Mouse (Mus musculus): Measurements from ENCODE around the gene Casq2. TPM values are rescaled to one million over a fixed set of nuclear protein-coding genes. Genes with fewer than 3 reads are reported as not detected.

The Casq2 gene
- total RNA-seq (2021): 100 to 1,000 TPM; 579 to 657 TPM
- long read RNA-seq, experiment 1, transcript Casq2-201 (11 exons, 2,556 nt): major isoform, 811 of 864 reads
- long read RNA-seq, experiment 1, partial matches to known transcripts: 43 of 864 reads
- long read RNA-seq, experiment 1, other reads (novel, unspliced or antisense): 9 of 864 reads
- long read RNA-seq, experiment 2, transcript Casq2-201 (11 exons, 2,556 nt): major isoform, 1,065 of 1,136 reads
- long read RNA-seq, experiment 2, partial matches to known transcripts: 54 of 1,136 reads
- long read RNA-seq, experiment 2, other reads (novel, unspliced or antisense): 15 of 1,136 reads

- no peak for DNase-seq (ENCODE audit: low spot score in 2 of 2)
Measured at GRCm38 (mm10) chr3:102086283-102086682, at the start of gene Casq2. Gene Casq2 (plus strand): TSS chr3:102086415.

DNA sequence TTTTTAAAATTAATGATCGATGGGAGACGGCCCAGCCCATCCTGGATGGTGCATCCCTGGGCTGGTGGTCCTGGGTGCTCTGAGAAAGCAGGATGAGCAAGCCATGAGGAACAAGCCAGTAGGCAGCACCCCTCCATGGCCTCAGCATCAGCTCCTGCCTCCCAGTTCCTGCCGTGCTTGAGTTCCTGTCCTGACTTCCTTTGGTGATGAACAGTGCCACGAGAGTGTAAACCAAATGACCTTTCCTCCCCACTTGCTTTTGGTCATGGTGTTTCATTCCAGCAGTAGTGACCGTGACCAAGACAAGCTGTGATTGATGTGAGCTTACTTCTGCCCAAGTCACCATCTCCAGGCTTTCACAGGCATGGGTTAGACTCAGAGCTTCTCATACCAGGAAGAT is 48.4 kb upstream of the Casq2 start:
- DNase-seq (ENCODE audit: low spot score in 2 of 2): no peak

GRCm38 (mm10) chr3:102038608-102039007 is 47.6 kb upstream of the Casq2 start:
- no peak for DNase-seq (ENCODE audit: low spot score in 2 of 2)

- no peak for DNase-seq (ENCODE audit: low spot score in 2 of 2)
Measured at GRCm38 (mm10) chr3:102041632-102042031, 44.6 kb upstream of the Casq2 start.

- DNase-seq (ENCODE audit: low spot score in 2 of 2): no peak
Measured at GRCm38 (mm10) chr3:102045071-102045470, 41.1 kb upstream of the Casq2 start.

- DNase-seq (ENCODE audit: low spot score in 2 of 2): no peak
Measured at GRCm38 (mm10) chr3:102047532-102047931, 38.7 kb upstream of the Casq2 start.

- no peak for DNase-seq (ENCODE audit: low spot score in 2 of 2)
Measured at GRCm38 (mm10) chr3:102049207-102050104, 36.8 kb upstream of the Casq2 start.

GRCm38 (mm10) chr3:102052036-102052435 is 34.2 kb upstream of the Casq2 start:
- no peak for DNase-seq (ENCODE audit: low spot score in 2 of 2)

DNA sequence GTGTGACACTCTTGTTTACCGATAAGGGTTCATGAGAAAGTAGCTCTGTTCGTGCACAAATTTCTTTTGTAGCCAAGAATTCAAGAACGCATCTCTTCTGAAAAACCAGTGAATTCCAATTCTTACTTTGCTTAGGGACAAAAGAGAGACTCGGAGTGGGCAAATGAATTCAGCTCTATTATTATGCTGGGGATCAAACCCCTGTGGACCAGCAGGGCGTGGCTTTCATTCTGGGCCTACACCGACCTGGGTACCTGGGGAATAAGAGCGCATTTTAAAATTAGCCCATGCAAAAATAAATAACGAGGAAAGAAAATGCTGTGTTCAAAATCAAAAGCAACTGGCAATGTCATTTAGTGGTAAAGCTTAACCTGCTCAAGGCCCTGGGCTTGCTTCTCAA is 32.9 kb upstream of the Casq2 start:
- DNase-seq (ENCODE audit: low spot score in 2 of 2): no peak

DNA sequence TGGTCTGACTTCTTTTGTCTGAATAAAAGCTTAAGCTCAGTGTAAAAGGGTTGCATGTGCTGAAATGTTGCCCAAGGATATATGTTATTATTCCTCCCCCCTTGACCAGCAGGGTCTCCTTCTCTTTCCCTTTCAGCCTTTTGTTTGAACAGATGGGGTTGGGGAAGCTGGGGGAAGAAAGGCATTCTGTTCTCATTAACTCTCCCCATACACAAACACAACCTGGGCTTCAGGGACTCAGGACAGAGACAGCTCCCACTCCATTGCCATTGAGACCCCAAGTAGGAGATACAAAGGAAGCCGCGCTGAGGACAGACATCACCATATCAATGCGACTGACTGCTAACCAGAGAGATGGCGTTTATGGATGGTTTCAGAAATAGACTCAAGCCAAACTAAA is 30.3 kb upstream of the Casq2 start:
- no peak for DNase-seq (ENCODE audit: low spot score in 2 of 2)

DNA sequence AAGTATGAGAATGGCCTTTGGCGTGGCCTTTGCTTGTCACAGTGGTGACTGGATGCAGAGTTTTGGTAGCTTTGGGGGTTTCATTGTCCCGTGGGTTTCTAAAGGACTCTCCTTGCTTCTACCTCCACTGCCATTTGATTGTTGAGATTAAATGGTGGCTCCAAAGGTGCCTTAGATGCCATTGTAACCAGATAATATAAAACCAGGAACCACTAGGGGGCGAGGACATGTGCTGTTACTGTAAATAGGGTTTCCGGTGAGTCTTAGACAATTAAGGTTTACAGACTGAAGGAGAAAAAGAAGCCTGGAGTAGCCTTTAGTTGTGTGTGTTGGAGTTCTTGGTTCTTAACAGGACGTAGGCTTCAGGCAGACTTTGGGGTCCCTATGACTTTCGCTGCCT is 26.1 kb upstream of the Casq2 start:
- DNase-seq (ENCODE audit: low spot score in 2 of 2): no peak

GRCm38 (mm10) chr3:102061923-102062670 is 24.1 kb upstream of the Casq2 start:
- DNase-seq (ENCODE audit: low spot score in 2 of 2): peak; percentile 50 to 74

GRCm38 (mm10) chr3:102062671-102063010 is 23.6 kb upstream of the Casq2 start:
- no peak for DNase-seq (ENCODE audit: low spot score in 2 of 2)

GRCm38 (mm10) chr3:102063273-102064120 is 22.7 kb upstream of the Casq2 start:
- no peak for DNase-seq (ENCODE audit: low spot score in 2 of 2)

GRCm38 (mm10) chr3:102064566-102064965 is 21.6 kb upstream of the Casq2 start:
- no peak for DNase-seq (ENCODE audit: low spot score in 2 of 2)

- DNase-seq (ENCODE audit: low spot score in 2 of 2): no peak
Measured at GRCm38 (mm10) chr3:102067306-102067705, 18.9 kb upstream of the Casq2 start.

DNA sequence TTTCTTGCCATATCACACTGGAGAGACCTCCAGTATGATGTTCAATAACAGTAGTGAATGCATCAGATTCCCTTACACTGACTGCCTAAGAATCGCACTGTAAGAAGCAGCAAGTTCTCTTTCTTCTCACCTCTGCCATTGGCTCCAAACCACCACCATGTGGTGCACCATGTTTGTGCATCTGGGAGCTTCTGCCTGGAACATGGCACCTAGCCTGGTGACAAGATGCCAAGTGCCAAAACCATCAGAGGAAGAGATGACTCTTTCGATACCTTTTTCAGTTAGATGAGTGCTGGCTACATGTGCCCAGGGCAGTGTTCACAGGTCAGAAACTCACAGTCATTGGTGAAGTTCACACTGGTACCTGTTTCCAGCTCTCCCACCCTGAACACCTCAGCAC is 18.4 kb upstream of the Casq2 start:
- no peak for DNase-seq (ENCODE audit: low spot score in 2 of 2)

GRCm38 (mm10) chr3:102069260-102069659 is 17.0 kb upstream of the Casq2 start:
- no peak for DNase-seq (ENCODE audit: low spot score in 2 of 2)

- no peak for DNase-seq (ENCODE audit: low spot score in 2 of 2)
Measured at GRCm38 (mm10) chr3:102069686-102070085, 16.5 kb upstream of the Casq2 start.

DNA sequence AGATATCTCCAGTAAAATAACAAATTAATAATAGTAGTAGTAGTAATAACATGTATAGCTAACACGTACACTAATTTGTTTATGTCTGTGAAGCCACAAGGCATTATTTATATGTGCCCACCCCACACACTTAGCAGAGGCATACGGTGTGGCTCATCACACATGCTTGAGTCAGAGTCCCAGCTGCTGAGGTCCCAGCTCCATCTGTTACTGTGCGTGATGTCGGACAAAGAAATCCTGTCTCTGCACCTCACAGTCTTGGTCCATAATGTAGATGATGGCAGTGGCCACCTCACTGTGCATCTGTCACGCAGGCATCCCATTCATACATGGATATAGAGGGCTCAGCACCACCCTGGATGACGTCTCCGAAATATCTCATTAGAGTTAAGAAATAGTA is 15.9 kb upstream of the Casq2 start:
- no peak for DNase-seq (ENCODE audit: low spot score in 2 of 2)

GRCm38 (mm10) chr3:102071016-102071415 is 15.2 kb upstream of the Casq2 start:
- no peak for DNase-seq (ENCODE audit: low spot score in 2 of 2)
